Mouse (Mus musculus): ENCODE measurements at regions not wholly inside any gene's neighbourhood (a gene's known extent, or its start where the extent isn't known, plus 50 kb on each side); places are given as distances from the start of the nearest gene placed in this dataset.

- DNase-seq (ENCODE audit: low spot score) = no peak
These were observed 259.2 kb upstream of the Csf3r start for GRCm38 (mm10) chr4:125765171-125765570.

- no peak for DNase-seq (ENCODE audit: low spot score)
These were observed 247.2 kb upstream of the Csf3r start for GRCm38 (mm10) chr4:125777126-125777525.

GRCm38 (mm10) chr4:125780113-125780512 lies 244.2 kb upstream of the Csf3r start:
- DNase-seq (ENCODE audit: low spot score) = no peak

GRCm38 (mm10) chr4:125780921-125781487 lies 243.3 kb upstream of the Csf3r start:
- DNase-seq (ENCODE audit: low spot score) = no peak

- no peak for DNase-seq (ENCODE audit: low spot score)
These were observed 242.0 kb upstream of the Csf3r start for GRCm38 (mm10) chr4:125782346-125782745.

GRCm38 (mm10) chr4:125786083-125786482 lies 238.3 kb upstream of the Csf3r start:
- DNase-seq (ENCODE audit: low spot score) = no peak

GRCm38 (mm10) chr4:125794679-125795078 lies 229.7 kb upstream of the Csf3r start:
- no peak for DNase-seq (ENCODE audit: low spot score)

- no peak for DNase-seq (ENCODE audit: low spot score)
These were observed 216.4 kb upstream of the Csf3r start for GRCm38 (mm10) chr4:125807923-125808322.

GRCm38 (mm10) chr4:125809446-125810108 lies 214.8 kb upstream of the Csf3r start:
- no peak for DNase-seq (ENCODE audit: low spot score)

GRCm38 (mm10) chr4:125810247-125810646 lies 214.1 kb upstream of the Csf3r start:
- no peak for DNase-seq (ENCODE audit: low spot score)

GRCm38 (mm10) chr4:125814311-125814710 lies 210.0 kb upstream of the Csf3r start:
- DNase-seq (ENCODE audit: low spot score) = no peak

GRCm38 (mm10) chr4:125815276-125815675 lies 209.1 kb upstream of the Csf3r start:
- DNase-seq (ENCODE audit: low spot score) = no peak

GRCm38 (mm10) chr4:125824525-125824924 lies 199.8 kb upstream of the Csf3r start:
- no peak for DNase-seq (ENCODE audit: low spot score)

GRCm38 (mm10) chr4:125826416-125826815 lies 197.9 kb upstream of the Csf3r start:
- no peak for DNase-seq (ENCODE audit: low spot score)

GRCm38 (mm10) chr4:125835250-125835649 lies 189.1 kb upstream of the Csf3r start:
- DNase-seq (ENCODE audit: low spot score) = no peak

- no peak for DNase-seq (ENCODE audit: low spot score)
These were observed 176.8 kb upstream of the Csf3r start for GRCm38 (mm10) chr4:125847568-125847967.

GRCm38 (mm10) chr4:125850300-125850699 lies 174.1 kb upstream of the Csf3r start:
- peak; percentile 14 for DNase-seq (ENCODE audit: low spot score)

GRCm38 (mm10) chr4:125852545-125852944 lies 171.8 kb upstream of the Csf3r start:
- no peak for DNase-seq (ENCODE audit: low spot score)

GRCm38 (mm10) chr4:125855983-125856591 lies 168.3 kb upstream of the Csf3r start:
- DNase-seq (ENCODE audit: low spot score) = no peak

- DNase-seq (ENCODE audit: low spot score) = no peak
These were observed 167.6 kb upstream of the Csf3r start for GRCm38 (mm10) chr4:125856781-125857180.

- DNase-seq (ENCODE audit: low spot score) = no peak
These were observed 159.3 kb upstream of the Csf3r start for GRCm38 (mm10) chr4:125865057-125865456.

GRCm38 (mm10) chr4:125865728-125866127 lies 158.6 kb upstream of the Csf3r start:
- no peak for DNase-seq (ENCODE audit: low spot score)

- no peak for DNase-seq (ENCODE audit: low spot score)
These were observed 153.1 kb upstream of the Csf3r start for GRCm38 (mm10) chr4:125871211-125871610.

GRCm38 (mm10) chr4:125880028-125880427 lies 144.3 kb upstream of the Csf3r start:
- DNase-seq (ENCODE audit: low spot score) = no peak
